In genomic region chr11:69948066-69948762, GRCm38 (mm10) we compare ENCODE assay signal across 8 mouse cellular contexts. TPM values are rescaled to one million over a fixed set of nuclear protein-coding genes. Genes with fewer than 3 reads are reported as not detected.
DNase-seq lines count a peak whose midpoint lies in the region; ATAC-seq and TF ChIP-seq lines count a peak whose summit lies in the region.

Slc2a4 (minus strand) TSS chr11:69948188.

- peak within 1 kb of the TSS; percentile 66 for H3K4me2 ChIP-seq in heart, embryonic 16.5 days (ENCODE audit: low read depth, low read length)
- peak within 1 kb of the TSS; percentile 69 for H3K4me2 ChIP-seq in lung, embryonic 14.5 days

- in situ Hi-C loops in ES-E14 (cut with MboI; ENCODE audit: low sequenced_read_pairs in 2 of 2, unreplicated experiment in 2 of 2) = no loop called here

- peak; percentile 96 for DNase-seq in ES-E14 (ENCODE audit: low read depth, low spot score)
- peak; percentile 97 for DNase-seq in brain, embryonic 14.5 days (ENCODE audit: low read depth)
- peak; percentile 95 for DNase-seq in kidney, postnatal 14 days
- DNase-seq in lung, embryonic 14.5 days = peak; percentile 98
- peak; percentile 94 for DNase-seq in thymus, postnatal 25 days

- under 1% methylated on average over 34 of the region's 34 CpGs for WGBS in heart, embryonic 16.5 days
- 1% methylated on average over 34 of the region's 34 CpGs for WGBS in lung, embryonic 14.5 days

- peak within 1 kb of the TSS; percentile 58 to 89 for H3K4me3 ChIP-seq in ES-E14 (ENCODE audit: insufficient read depth in 1 of 2, low read depth in 1 of 2, low read length in 2 of 2, poor library complexity in 1 of 2, severe bottlenecking in 1 of 2)
- H3K4me3 ChIP-seq in heart, embryonic 16.5 days (ENCODE audit: low read length) = peak within 1 kb of the TSS; percentile 62
- H3K4me3 ChIP-seq in lung, embryonic 14.5 days (ENCODE audit: low read depth, low read length) = peak within 1 kb of the TSS; percentile 52

- peaks cover 0 to 12% of the 10 kb centered on the region in 2 experiments; a peak in 1 of 4 replicates for H3K4me1 ChIP-seq in ES-E14 (ENCODE audit: control insufficient read depth in 2 of 2, insufficient read depth in 2 of 2, low read length in 2 of 2, poor library complexity in 1 of 2)
- peaks cover 9% of the 10 kb centered on the region for H3K4me1 ChIP-seq in heart, embryonic 16.5 days (ENCODE audit: control insufficient read depth, insufficient read depth, low read length)
- peaks cover 13% of the 10 kb centered on the region; the same call in 1 of the 2 replicates for H3K4me1 ChIP-seq in lung, embryonic 14.5 days (ENCODE audit: insufficient read depth)

- no peaks in the 10 kb centered on the region for H3K9me3 ChIP-seq in ES-E14 (ENCODE audit: control insufficient read depth, insufficient read depth, low read depth, low read length)
- no peaks in the 10 kb centered on the region for H3K9me3 ChIP-seq in heart, embryonic 16.5 days (replicated peaks; ENCODE audit: control insufficient read depth, low read length)
- no peaks in the 10 kb centered on the region for H3K9me3 ChIP-seq in lung, embryonic 14.5 days (ENCODE audit: low read depth, low read length)

- H3K27me3 ChIP-seq in heart, embryonic 16.5 days (ENCODE audit: control insufficient read depth, insufficient read depth, low read length) = no peaks in the 10 kb centered on the region
- H3K27me3 ChIP-seq in lung, embryonic 14.5 days (ENCODE audit: insufficient read depth, low read length) = no peaks in the 10 kb centered on the region

- 0 out of 2 replicates have a peak, but pooled peaks have one; percentile 31 for TF ChIP-seq POLR2A in brain, embryonic 14.5 days (IDR thresholded peaks at IDR 0.05; ENCODE audit: borderline replicate concordance, extremely low read depth, insufficient read depth, insufficient read length, poor library complexity, severe bottlenecking)

- ATAC-seq in erythroid progenitor cell, adult 5-6 weeks (replicated peaks; ENCODE audit: low FRiP score, poor library complexity, severe bottlenecking) = peak; percentile 74
- ATAC-seq in heart, embryonic 16.5 days (replicated peaks; ENCODE audit: extremely low read depth, insufficient read depth, low FRiP score) = peak; percentile 94
- peak; percentile 92 for ATAC-seq in lung, embryonic 14.5 days (ENCODE audit: insufficient read depth)
- peak; percentile 65; the same call in 1 of the 2 replicates for ATAC-seq in neutrophil, adult 5-6 weeks (ENCODE audit: extremely low read depth, insufficient number of reproducible peaks, low FRiP score, poor library complexity, severe bottlenecking)

- peak within 1 kb of the TSS; percentile 44 for H3K9ac ChIP-seq in ES-E14 (ENCODE audit: insufficient read depth, low read depth, low read length, poor library complexity, severe bottlenecking)
- peak within 1 kb of the TSS; percentile 70 for H3K9ac ChIP-seq in heart, embryonic 16.5 days (ENCODE audit: low read length)
- H3K9ac ChIP-seq in lung, embryonic 14.5 days = peak within 1 kb of the TSS; percentile 61

- no peaks in the 10 kb centered on the region; the same call in 1 of the 2 replicates for H3K36me3 ChIP-seq in ES-E14 (ENCODE audit: control insufficient read depth, insufficient read depth, low read length, poor library complexity, severe bottlenecking)
- peaks cover 18% of the 10 kb centered on the region for H3K36me3 ChIP-seq in heart, embryonic 16.5 days (ENCODE audit: control insufficient read depth, insufficient read depth)
- peaks cover 22% of the 10 kb centered on the region; the same call in 1 of the 2 replicates for H3K36me3 ChIP-seq in lung, embryonic 14.5 days (ENCODE audit: insufficient read depth)

- no peak within 1 kb of the TSS for H3K27ac ChIP-seq in ES-E14 (ENCODE audit: insufficient read depth, low read depth, low read length, poor library complexity, severe bottlenecking)
- H3K27ac ChIP-seq in heart, embryonic 16.5 days (ENCODE audit: low read length) = peak within 1 kb of the TSS; percentile 97
- peak within 1 kb of the TSS; percentile 83 for H3K27ac ChIP-seq in lung, embryonic 14.5 days (ENCODE audit: low read depth)

- no peak for TF ChIP-seq CTCF in brain, embryonic 14.5 days (IDR thresholded peaks at IDR 0.05; ENCODE audit: borderline replicate concordance, extremely low read depth, insufficient read depth, insufficient read length)
- TF ChIP-seq CTCF in lung, embryonic 14.5 days (IDR thresholded peaks at IDR 0.05; ENCODE audit: low read depth) = no peak

TF ChIP-seq in ES-E14, 5 proteins besides CTCF, POLR2A, EP300 and RAD21:
- no peak for TF ChIP-seq HCFC1 (IDR thresholded peaks at IDR 0.05; ENCODE audit: borderline replicate concordance, insufficient read depth, low read length)
- TF ChIP-seq CHD2 (IDR thresholded peaks at IDR 0.05; ENCODE audit: low read depth, low read length) = no peak
- no peak for TF ChIP-seq ZC3H11A (IDR thresholded peaks at IDR 0.05; ENCODE audit: borderline replicate concordance, low read depth, low read length)
- TF ChIP-seq ZNF384 (IDR thresholded peaks at IDR 0.05; ENCODE audit: low read depth, low read length) = no peak
- TF ChIP-seq MAFK (IDR thresholded peaks at IDR 0.05; ENCODE audit: insufficient read depth, low read depth, low read length) = no peak

RNA-seq across cellular contexts. Expression of gene Slc2a4, which starts in this region (rescaled TPM):
- total RNA-seq in ES-E14 (2012; rRNA removed) = 2.6 and 4.2 TPM in 2 replicates
- polyA plus RNA-seq in brain, embryonic 14.5 days (2012; rRNA removed) = 5.2 and 12.5 TPM in 2 replicates
- total RNA-seq in erythroid progenitor cell, adult 5-6 weeks (2015; ENCODE audit: low replicate concordance) = 94.7 and 103 TPM in 2 replicates
- 246 and 613 TPM in 2 replicates for total RNA-seq in erythroid progenitor cell, adult 5-6 weeks (2017; ENCODE audit: low replicate concordance)
- 56.1 and 58.4 TPM in 2 replicates for polyA plus RNA-seq in heart, embryonic 16.5 days (2015; fragmentation: Nextera tagmentation; extraction: Ambion mirVana)
- polyA plus RNA-seq in lung, embryonic 14.5 days (2014; fragmentation: Nextera tagmentation; extraction: Ambion mirVana) = 14.9 and 19.0 TPM in 2 replicates
- total RNA-seq in neutrophil, adult 5-6 weeks (2017) = not detected in 2 replicates

Comparison
In these comparisons a context has a peak if more than half of its experiments do, and no peak if none do; other contexts are left out.
1. RNA of gene Slc2a4 (total RNA-seq): 94.7 to 613 TPM in erythroid progenitor cell, adult 5-6 weeks; 2.6 to 4.2 TPM in ES-E14 and not detected in neutrophil, adult 5-6 weeks; every median in the first group is over 10 times any median in the second.
2. Peak in ATAC-seq in neutrophil, adult 5-6 weeks; RNA of the gene not detected or under 1 TPM.
3. Peak in every context shown above with its lines, with median percentiles within 50 percentile points of each other: DNase-seq, H3K4me3 ChIP-seq, H3K9ac ChIP-seq and ATAC-seq.